Mouse (Mus musculus) mouse trophoblast stem cell (cell line): ENCODE data around the gene Kcnip1.

Source experiments
- in situ Hi-C, 2 experiments: fragments of 300-500 bp; cut with MseI, MboI; formaldehyde crosslinking; loops; 2 replicates in 1 of 2; 3 replicates in 1 of 2; pipeline ENCODE4 v1.15.1; 2025

Gene Kcnip1

DNA sequence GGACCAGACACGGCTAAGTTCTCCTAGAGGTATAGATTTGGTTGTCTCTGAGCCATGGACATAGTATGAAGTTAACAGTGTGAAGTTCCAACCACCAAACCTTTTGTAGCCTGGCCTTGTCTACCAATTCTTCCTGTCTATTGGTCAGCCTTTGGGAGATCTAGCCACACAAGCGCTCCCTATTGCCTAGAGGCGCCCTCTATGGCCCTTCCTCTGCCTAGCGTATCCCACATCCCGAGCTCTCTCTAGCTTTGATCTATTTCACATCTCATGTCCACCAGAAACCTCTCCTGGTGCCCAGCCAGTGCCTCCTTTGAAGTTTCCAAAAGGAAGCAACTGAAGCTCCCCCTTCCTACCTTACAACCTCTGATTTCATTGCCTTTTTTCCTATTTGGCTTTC is 147.0 kb downstream of the Kcnip1 start:
- in situ Hi-C loops = no loop called here

DNA sequence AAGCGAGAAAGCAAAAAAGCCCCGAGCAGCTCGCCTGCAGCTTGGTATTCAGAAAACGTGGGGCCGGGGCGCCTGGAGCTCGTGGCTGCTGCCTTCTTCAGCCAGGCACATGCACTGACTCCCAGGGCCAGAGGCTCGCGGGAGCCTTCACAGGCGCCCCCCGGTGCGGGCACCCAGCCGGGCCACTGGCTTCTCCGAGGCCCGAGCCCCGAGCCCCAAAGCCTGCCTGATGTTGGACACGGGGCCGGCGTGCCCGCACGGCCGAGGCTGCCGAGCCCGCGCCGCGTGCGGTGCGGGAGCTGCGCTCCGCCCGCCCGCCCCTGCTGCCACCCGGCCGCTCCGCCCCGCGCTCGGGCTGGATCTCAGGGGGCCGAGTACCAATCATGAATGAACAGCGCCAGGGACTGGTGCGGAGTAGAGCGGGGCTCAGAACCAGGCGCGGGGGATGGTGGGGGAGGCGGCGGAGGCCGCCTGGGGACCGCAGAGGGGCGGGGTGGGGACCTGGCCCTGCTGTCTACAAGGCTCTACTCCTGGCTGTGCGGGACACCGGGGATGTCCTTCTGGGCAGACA is 149.6 kb downstream of the Kcnip1 start:
- in situ Hi-C loops = no loop called here

DNA sequence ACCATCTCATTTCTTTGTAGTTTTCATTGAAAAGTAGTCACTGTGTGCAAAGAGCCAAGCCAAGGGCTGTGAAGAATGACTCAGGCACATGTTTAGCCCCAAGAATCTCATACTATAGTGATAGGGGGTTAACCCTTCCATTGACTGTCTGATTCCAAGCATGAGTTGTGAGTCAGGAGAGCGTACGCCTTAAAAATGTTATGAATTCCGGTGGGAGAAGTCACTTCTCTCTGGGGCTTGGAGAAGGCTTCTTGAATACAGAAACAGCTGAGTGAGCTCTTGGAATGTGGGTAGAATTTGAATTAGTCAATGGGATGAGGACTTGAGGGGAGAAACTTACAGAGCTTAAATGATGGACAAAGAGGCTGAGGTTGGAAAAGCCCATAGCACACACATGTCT is 153.9 kb downstream of the Kcnip1 start:
- in situ Hi-C loops = no loop called here

DNA sequence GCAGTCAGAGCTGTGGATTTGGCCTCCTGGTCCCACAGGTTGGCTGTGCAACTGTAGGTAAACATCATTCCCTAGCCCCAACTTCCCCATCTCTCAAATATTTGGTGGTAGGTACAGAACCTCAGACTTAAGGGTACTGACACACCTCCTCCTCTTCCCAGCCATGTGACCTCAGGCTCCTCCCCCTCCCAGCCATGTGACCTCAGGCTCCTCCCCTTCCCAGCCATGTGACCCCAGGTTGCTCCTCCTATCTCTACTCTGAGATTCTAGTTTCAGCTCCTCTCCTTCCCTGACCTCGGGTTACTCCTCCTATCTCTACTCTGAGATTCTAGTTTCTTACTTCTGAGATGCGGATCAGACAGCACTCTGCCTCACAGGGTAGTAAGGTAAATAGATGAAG is 163.2 kb downstream of the Kcnip1 start:
- in situ Hi-C loops = no loop called here

DNA sequence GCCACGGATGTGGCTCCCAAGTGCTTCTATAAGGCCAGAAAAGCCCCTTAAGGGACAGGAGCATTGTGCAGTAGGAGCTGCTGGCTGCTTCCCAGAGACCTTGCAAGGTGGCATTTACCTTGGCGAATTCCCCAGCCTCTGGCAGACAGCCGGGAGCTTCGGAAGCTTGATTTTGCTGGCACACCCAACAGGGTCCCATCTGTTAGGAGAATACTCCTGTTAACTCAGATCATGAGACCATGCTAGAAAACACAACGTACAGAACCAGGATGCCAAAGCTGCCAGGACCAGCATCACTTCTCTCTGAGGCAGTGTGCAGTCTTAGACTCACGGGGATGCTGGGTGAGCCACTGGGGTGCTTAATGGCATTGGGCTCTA is 165.1 kb downstream of the Kcnip1 start:
- in situ Hi-C loops = no loop called here

DNA sequence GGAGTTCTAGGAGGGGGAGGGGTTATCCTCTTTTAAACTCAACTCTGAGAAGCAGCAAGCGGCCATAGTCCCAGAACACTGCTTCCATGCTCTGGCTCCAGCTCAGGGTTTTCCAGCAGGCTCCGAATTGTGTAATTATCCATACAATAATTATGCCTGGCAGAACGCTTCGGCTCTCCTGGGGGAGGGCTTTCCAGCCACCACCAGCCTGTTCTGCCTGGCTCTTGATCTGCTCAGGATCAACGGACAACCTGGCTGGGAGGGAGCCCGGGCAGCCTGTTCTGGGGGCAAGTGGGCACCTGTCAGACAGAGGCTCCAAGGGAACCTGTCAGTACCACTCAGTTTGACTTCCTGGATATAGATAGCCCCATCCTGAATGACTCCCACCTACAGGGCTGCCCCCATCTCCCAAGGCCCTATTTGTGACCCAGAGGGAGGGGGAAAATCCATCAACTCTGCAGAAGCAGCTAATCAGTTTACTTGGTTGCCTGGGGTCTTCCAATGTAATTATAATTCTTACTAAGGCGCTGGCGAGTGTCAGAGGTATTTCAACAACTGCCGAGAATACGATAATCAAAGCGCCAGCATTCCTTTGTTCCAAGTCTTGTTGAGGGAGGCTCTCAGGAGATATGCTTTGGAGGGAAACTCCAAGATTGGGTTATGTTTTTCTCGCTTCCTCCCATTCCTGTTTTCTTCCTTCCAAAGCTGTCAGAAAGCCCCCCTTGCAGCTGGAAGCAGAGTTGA is 165.7 kb downstream of the Kcnip1 start:
- in situ Hi-C loops = no loop called here

DNA sequence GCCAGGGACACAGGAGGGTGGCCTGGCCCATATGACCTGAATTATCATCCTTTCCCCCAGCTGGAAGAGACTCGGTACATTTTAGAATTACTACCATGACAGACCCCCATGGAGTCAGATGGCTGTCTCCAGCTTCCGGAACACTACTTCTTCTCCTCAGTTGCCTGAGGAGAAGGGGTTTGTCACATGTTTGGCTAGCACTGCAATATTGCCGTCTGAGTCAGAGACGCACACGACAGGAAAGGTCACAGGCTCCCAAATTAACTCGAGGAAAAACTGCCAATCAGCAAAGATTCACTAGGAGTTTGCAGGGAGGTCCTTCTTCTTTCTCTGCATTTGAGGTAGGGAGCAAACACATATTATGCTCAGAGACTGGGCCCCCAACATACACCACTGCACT is 168.2 kb downstream of the Kcnip1 start:
- in situ Hi-C loops = no loop called here

DNA sequence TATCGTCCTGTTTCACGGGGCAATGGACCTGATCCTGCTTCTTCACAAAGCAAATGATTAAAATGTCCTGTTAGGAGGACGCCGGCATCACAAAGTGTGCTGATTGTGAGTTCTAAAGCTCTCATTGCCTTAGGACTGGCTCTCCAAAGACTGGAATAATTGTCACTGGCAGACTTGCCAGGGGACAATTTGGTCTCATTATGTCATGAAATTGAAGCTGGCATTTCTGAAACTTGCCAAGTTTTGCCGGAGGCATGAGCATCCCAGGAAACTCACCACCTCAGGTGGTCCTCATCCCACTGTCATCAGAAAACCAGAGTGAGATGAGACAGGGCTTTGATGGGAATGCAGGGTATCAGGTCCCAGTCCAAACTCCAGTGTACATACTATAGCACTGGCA is 171.6 kb downstream of the Kcnip1 start:
- in situ Hi-C loops = no loop called here

DNA sequence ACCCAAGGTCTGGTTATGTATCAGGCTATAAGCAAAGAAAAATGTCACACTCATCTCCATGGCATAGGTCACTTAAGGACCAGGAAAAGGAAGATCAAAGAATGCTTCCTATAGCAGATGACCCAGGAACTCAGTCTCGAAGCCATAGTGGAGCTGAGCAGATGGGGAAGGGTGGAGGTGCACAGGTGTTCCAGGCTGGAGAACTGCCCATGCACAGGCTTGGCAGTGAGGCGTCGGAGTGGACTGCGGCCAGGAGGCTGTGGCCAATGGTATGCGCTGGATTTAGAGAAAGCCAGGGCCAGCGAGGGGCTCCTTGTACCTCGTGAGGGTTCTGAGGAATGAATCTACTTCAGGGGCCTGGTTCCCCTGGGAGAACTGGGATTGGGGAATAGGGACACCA is 172.1 kb downstream of the Kcnip1 start:
- in situ Hi-C loops = no loop called here

DNA sequence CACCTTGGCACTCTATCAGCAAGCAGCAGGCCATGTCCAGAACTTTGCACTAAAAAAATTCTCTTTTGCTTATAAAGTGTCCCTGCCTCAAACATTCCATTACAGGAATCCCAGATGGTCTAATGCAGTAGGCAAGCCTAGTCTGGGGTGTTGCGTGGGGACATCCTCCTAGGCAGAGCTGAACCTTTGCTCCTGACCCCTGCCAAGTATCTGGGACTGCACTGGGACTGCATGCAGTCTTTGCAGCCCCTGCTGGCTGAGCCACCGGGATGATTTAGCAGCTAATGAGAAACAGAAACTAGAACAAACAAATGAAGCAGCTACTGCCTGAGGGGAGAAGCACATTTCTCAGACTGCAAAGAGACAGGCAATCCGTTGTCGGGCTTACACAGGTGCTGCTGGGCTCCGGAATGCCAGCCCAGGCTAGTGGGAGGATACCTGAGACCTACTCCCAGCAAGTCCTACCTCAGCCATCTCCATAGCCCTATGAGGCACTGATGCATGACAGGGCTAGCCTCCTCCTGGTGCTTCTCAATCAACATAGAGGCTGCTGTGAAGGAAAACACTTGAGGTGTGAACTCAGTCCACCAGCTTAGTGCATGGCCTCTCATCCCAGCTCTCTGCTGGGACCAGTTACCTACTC is 174.0 kb downstream of the Kcnip1 start:
- in situ Hi-C loops = no loop called here

DNA sequence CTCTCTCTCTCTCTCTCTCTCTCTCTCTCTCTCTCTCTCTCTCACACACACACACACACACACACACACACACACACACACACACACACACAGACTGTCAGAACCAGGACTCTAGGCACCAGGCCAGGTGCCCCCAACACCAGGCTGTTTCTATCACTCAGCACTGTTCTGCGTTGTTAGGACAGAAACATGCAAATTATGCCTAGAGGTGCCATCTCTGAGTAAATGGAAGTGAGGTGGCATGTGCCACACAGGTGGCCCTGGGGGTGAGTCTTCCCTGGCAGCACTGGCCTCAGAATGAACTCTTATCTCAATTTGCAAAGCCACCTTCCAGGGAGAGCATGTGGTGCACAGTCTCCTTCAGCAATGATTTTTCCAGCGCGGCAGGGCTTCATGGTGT is 176.9 kb downstream of the Kcnip1 start:
- in situ Hi-C loops = no loop called here

DNA sequence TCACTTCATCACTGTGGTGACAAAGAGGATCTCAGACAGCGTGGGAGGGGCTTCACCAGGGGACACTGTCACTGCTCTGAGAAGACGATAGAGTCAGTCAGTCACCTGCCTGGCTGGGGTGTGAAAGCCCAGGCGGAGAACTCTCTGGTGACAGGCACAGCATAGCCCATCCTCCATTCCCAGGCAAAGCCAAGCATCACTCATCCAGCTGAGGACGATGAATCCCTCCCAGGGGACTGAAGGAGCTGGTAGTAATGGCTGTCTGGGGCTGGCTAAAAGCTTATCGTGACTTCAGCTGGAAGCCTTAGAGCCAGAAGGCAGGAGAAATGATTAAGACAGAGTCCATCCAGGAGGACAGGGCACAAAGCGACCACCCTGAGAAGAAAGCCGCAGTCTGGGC is 182.8 kb downstream of the Kcnip1 start:
- in situ Hi-C loops = no loop called here

DNA sequence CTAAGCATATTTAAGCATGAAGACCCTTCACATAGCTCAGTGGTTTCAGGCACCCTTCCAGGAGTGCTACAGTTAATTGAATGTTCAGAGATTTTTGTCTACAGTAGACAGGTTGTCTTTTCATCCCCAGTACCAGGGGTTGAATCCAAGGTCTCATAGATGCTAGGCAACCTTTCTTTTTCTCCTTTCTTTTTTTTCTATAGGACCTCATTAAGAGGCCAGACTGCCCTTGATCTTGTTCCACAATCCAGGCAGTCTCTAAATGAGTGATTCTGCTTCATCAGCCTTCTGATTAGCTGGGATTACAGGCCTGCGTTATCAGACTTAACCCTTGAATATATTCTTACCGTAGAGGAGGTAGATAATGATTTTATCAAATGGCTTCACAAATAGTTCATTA is 189.9 kb downstream of the Kcnip1 start:
- in situ Hi-C loops = no loop called here

DNA sequence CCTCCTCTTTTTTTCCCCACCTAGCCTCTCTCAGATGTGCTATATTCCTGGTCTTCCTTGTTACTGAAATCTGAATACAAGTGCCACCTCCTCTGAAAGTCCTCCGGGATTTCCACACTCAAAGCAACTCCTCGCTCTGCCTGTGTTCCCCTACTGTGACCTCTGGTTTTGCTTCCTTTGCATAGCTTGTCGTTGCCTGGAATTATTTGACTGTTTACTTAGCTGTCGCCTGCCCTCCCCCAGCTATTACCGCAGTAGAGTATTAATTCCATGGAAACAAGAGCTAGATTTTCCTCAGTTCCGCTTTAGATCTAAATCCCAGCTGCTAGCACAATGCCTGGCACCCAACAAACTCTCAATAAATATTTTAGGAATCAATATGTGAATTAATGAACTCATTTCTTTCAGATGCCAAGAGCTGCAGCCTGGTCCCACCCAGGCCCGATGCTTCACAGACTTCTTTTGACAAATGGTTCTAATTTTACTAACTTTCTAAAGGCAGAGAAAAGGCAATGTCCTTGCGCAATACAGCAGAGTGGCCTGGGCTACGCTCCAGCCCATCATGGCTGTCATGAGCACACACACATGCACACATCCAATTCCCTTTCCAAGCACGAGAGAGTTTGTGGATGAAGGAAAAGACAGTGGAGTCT is 192.4 kb downstream of the Kcnip1 start:
- in situ Hi-C loops = no loop called here

DNA sequence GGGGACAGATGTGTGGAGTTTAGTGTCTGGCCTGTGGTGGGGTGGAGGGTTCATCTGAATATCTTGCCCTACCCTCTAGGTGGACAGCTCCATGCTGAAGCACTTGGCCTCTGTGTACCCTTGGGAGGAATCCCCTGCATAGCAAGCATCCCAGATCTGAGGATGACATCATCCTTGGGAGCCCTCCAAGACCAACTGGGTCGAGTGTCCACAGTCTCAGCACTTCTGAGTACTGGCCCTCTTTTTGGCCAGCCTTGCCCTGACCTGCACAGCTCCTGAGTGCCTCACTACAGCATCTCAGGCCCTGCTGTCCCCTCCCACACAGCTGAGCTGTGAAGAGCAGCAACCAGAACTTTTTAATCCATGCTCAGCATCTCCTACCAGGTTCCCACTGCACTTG is 193.0 kb downstream of the Kcnip1 start:
- in situ Hi-C loops = no loop called here

DNA sequence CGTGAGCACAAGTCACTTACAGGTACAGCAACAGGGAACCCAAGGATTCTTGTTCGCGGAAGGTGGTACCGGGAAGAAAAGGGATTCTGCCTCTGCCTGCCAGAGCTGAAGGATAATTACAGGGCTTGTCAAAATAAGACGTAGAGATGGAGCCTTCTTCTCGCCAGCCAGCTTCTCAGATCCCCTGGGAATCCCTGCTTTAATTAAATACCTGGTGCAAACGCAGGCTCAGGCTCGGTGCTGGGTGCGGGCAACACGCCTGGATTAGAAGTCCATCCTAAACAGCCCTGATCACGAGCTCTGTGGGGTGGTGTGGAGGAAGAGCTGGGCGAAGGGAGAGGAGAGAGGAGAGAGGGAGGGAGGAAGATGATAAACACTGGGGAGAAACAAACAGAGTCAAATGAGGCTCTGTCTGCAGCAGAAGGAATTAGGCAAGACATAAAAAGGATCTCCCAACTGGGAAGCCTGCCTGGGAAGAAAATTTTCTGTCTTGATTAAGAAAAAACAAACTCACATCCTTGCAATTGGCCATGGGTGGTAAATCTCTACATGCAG is 194.8 kb downstream of the Kcnip1 start:
- in situ Hi-C loops = no loop called here

DNA sequence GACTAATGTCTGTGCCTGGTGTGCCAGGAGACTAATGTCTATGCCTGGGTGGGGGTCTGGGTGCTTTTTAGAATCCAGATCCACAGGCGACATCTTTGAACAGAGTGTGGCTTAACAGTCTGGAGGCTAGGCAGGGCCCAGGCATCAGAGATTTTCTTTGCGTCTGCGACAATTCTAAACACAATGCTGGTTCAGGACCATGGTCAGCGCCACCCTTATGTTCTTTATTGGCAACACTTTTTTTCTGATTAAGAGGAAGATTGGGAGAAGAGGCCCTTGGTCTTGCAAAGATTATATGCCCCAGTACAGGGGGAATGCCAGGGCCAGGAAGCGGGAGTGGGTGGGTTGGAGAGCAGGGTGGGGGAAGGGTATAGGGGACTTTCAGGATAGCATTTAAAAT is 205.6 kb downstream of the Kcnip1 start:
- in situ Hi-C loops = no loop called here

DNA sequence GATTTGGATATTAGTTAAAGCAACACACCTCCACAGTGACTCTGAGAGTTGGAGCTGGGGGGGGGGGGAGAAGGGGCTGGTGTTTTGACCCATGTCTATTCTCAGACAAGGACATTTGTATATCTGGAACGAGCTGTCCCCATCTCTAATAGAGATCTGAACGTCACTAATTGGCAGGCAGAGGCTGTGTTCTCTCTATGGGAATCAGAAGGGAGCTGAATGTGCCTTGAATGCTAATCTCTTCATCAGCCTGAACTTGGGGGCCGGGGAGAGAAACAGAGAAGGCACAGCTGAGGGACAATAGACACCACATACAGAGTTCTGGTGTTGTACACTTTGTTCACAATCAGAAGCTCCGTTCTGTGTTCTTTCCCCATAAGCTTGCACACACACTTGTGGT is 206.4 kb downstream of the Kcnip1 start:
- in situ Hi-C loops = no loop called here

DNA sequence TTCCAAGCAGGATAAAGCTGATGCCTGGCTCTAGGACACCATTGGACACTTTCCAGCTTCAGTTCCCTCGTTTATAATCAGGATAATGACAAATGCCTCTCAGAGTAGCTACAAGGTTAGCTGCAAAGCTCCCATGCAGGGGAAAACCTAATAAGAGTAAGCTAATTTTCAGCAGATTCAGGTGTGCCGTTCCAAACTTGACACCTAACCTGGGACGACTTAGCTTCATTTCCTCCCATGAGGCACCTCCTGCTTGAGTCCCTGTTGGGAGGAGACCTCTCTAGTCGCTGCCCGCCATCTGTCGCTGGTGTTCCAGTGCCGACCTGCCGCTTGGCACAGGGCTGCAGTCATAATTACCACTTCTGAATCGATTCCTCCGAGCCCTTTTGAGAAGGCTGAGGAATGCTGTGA is 211.4 kb downstream of the Kcnip1 start:
- in situ Hi-C loops = no loop called here

DNA sequence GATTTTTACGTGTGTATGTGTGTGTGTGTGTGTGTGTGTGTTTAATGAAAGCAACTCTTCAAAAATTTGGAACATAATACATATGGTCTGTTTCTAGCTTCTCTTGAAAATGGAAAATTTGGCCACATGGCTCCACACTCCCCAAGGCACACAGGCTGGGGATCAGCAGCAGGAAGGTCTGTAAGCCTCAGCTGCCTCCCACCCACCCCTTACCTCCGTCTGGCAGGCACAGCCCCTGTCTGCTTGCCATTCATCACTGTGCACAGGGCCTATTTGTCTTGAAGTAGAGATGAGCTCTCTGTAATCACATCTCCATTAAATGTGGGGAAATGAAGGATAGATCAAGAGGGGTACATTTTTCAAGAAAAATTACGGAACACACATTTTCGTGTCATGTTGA is 212.7 kb downstream of the Kcnip1 start:
- in situ Hi-C loops = no loop called here

DNA sequence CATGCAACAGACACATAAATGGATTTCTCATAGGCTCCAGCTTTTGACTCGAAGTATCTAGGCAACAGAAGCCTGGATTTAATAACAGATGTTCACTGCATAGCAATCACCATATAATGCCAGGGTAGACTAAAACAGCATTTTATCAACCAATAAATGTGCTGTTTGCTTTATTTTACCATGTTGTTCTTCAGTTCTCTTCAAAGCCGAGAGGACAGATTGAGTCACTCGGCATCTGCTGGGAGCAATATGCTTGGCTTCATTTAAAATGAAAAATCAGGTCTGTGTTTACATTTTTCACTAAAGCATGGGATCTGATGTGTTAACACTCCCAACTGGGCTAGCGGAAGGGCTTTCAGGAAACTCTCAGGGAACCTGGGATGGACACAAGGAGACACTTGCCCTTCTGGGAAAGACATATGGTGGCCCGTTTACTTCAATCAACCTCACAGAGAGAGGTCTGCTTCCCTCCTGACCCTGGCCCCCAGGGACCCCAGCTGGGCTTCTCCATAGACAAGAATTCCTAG is 220.3 kb downstream of the Kcnip1 start:
- in situ Hi-C loops = no loop called here

DNA sequence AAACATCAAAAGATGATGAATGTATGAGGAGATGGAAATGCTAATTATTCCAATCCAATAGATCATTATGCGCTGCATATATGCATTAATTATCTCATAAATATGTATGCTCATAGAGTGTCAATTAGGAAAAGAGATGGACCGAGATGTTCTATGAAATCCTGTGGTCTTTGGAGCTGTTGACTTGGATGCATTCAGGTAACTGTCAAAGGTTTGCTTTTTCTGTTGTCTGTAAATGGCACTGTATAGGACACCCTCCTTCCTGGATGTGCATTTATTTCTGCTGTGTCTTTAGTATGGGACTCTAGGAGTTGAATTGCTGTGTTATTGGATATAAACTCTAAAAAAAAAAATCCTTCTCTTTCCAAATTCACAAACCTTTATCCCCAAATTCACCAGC is 220.9 kb downstream of the Kcnip1 start:
- in situ Hi-C loops = no loop called here
